Mouse (Mus musculus): ENCODE measurements at regions not wholly inside any gene's neighbourhood (a gene's known extent, or its start where the extent isn't known, plus 50 kb on each side); places are given as distances from the start of the nearest gene placed in this dataset.

DNA sequence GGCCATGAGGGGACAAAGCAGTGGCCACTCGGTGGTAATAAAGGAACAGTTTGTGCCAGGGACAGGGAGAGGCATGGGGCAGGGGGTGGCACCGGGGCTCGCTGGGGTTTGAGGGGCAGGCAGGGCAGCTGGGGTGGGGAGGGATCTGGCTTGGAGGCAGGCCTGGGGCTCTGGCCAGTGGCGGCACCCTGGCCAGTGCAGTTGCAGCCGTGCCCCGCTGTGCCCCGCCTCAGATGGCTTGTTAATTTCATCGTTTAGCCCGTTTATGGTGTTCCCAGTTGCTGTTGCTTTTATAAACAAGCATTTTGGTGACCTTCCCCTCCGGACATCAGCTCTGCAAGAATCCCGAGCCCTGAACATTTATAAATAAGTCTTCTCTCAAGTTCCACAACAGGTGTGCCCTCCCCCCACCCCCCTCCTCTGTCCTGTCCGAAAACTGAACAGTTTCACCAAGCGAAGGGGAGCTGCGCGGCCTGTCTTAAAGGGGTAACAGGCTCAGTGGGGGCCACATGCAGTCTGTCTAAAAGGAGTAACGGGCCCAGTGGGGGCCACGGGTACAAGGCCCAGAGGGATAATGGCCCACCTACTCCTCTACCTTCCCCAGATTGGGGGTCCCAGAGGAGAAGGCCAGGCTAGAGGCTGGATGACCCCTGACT, 51.0 kb upstream of the Casz1 start:
- TF ChIP-seq CTCF (IDR thresholded peaks at IDR 0.05; ENCODE audit: extremely low read depth, insufficient read depth, low read length) (no peak), POLR2A (IDR thresholded peaks at IDR 0.05; ENCODE audit: extremely low read depth, insufficient read depth, low read length) (no peak)

All from cortical plate, adult 2 months (tissue).